Mouse (Mus musculus) spleen, postnatal 14 days (tissue): ENCODE results near the gene Iqcf4.
"Not testable (repeated sequence)": the region's sequence is repeated elsewhere in the genome, so short reads cannot be mapped to it uniquely, and the experiment has no call there.

ENCODE experiments used
- DNase-seq, 2 experiments: peaks; one replicate each; pipeline ENCODE4 v3.0.0; 2021 to 2022; ENCODE audit warnings: low spot score in 2 of 2

Gene Iqcf4

DNA sequence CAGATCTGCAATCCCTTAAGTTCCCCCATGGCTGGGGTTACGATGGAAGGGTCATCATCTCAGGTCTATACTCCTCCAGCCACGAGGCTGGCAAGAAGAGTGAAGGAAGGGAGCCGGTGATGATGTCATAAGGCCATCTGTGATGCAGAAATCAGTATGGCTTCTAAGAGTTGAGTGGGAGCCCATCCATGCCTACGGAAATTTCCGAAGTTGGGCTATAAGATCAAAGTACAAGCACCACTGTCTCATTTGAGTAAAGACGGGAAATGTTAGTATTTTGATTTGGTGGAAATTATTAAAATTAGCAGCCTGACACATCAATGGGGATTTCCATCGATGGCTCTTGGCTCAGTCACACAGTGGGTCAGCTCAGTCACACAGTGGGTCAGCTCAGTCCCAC, at the start of gene Iqcf4:
TSS of gene Iqcf4 (minus strand) at position 101 of the 400 bp plus-strand sequence.
- no peak for DNase-seq

DNA sequence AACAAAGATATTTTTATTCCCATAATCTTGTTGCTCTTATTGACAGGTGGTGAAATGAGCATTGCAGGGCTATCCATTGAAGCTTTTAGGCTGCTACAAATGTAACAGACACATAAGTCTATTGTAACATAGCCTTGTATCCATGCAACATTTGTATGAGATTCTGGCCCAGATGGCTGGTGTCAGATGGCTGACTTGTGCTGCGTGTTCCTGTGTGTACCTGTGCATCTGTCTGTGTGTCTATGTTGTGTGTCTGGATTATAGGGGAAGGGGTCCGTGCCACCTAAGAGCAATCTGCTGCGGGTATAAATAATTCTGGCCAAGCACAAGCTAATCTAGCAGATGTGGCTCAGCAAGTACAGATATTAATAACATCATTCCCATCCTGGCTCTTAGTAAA, 46.7 kb upstream of the Iqcf4 start:
- no peak for DNase-seq

DNA sequence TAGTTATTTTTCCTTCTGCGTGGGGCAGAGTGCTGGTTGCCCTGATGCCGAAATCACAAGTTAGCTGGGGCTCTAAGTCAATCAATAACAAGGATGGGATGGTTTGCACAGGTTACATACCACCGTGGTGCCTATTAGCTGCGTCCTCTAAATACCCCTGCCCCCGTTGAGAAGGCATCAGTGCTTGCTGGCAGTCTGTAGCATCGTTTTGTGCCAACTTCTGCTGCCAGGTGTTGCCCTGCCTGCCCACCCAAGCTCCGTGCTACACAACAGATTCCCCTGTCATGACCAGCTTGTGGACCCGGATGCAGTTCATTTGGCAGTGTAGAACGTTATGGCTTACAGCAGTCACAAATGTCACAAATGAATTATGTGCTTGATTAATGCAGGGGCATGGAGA, 45.5 kb upstream of the Iqcf4 start:
- no peak for DNase-seq

DNA sequence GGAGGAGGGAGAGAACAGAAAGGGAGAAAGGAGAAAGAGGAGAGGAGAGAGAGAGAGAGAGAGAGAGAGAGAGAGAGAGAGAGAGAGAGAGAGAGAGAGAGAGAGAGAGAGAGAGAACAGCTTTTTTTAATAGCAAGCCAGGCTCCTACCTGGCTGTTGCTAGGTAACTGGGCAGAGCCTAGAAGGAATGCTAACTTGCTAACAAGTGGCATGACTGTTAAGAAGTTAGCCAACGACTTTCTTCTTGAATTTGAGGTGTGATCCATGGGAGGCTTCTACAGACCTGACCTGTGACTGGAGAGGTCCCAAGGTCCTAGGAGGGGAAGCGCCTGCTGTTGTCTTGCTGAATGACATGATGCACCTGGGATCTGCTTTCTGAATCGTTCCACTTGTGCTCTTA, 43.8 kb upstream of the Iqcf4 start:
- DNase-seq: no peak

DNA sequence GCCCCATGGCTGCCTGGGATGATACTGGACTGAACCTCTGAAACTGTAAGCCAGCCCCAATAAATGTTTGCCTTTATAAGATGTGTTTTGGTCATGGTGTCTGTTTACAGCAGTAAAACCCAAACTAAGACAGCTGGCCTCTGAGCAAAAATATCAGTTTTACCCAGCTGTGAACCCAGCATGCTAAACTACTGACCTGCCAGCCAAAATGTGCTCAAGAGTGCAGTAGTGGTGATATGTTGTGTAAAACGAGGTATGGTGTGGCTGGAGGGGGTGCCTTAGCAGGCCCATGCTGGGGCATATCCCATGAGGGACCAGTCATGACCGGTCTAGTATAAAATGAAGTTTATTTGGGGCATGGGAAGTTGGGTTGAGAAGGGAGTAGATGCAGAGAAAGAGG, 43.2 kb upstream of the Iqcf4 start:
- no peak for DNase-seq

DNA sequence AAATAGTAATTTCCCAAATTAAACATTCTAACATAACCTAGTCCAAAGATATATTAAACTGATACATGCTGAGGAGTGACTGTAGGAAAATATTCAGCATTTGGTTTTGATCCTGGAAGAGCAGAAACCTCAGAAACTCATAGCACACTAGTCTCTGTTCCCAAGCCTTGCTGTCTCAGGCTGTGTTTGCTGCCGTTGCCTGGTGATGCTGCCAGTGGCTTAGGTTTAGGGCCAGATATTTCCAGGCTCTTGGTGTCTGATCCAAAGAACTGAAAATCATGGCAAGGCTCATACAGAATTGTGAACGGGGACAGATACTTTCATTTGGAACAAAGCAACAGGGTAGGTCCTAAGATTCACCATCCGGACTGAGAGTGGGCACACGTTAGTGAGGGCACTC, 39.9 kb upstream of the Iqcf4 start:
- DNase-seq: no peak

DNA sequence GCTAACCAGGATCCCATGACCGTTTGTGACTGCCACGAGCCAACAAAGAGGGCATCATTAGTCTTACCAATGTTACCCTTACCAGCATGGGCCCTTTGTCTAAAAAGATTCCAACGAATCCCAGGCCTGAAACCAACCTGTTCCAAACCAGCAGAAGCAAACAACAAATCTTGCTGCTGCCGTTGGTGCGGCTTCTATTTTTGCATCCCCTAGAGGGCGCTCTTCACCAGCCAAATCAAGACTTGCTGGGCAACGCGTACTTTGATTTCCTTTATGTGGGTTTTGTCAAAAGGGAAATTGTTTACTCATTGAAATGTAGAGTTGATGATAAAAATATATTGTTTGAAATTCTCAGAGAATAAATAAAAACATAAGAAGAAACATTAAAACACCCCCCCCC, 29.8 kb upstream of the Iqcf4 start:
- DNase-seq: peak in 1 of 2 experiments; percentile 23

DNA sequence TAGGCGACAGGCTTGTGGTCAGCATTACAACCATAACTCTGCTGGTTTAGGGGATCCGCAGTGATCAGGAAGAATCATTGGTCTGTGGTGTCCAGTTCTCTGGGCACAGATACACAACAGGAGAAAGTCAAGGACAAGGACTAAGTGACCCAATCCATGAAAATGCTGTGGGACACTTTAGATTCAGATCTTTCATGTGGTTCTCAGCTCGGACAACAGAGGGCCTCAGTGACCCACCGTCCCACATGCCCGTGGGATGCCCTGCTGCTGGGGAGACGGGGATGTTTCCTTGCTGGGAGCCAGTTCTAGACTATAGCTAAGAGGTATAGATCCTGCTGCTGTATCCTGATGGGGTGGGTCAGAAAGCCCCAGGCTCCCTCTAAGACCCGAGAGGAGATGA, 27.7 kb upstream of the Iqcf4 start:
- DNase-seq: no peak

DNA sequence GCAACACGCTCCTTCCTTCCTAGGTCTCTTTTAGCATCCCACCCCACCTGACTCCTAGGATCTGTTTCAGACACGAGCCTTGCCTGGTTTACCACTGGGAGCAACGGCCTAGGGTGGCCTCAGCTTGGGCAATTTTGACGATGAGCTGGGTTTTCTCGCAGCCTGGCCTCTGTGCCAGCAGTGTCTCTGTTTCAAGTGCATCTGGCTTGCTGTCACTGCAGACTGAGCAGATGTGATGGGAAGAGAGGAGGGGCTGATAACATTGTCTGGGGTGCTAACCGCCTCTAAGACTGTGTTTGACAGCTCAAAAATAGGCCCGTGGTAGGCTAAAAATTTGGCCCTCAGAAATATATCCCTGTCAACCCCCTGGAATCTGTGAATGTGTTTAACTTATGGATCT, 25.0 kb upstream of the Iqcf4 start:
- DNase-seq: no peak

DNA sequence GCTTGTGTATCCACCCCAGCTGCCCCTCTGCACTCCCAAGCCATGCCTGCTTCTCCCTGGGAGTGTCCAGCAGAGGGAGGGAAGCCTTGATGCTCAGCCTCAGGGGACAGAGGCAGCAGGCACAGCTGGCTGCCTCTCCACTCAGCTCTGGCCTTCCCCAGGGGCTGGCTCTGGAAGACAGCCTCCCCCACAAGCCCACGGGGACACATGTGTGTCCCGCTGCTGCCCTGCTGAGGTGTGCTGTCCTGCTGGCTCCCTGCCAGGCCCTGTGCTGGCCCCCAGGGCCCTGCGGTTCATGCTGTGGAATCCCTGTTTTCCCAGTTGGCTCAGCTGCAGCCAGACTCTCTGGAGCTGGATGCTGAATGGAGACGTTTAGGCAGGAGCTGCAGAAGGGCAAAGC, 24.6 kb upstream of the Iqcf4 start:
- not testable (repeated sequence) for DNase-seq

DNA sequence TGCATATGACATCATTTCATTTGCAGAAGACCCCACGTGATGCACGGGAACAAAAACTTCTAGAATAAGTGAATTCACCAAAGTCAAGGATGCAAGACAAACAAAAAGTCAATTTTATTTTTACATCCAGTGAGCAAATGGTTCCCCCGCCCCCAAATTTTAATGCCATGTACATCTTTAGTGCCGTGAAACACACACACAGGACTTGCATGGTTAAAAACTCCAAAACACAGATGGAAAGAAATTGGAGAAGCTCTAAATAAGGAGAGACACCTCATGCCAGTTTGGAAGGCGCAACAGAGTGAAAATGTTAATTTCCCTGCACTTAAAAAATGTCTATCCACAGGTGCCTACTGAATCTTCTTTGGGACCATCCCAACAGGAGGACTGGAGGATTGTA, 21.4 kb upstream of the Iqcf4 start:
- no peak for DNase-seq

DNA sequence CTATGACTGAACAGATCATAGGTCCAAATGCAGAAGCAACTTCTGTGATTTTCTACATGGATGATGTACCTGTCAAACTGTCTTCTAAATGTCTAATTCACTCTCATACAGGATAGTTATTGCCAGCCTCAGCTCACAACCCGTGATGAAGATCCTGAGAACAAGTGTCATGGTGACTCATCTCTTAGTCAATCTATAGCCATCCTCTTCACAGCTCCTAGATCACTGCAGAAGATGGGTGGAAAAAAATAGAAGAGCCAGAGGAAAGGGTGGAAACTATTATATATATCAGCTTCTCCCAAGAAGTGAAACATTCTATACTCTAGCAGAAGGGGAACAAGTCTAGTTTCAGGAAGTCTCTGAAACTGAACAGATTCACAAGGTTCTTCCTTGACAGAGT, 11.8 kb upstream of the Iqcf4 start:
- DNase-seq: no peak

DNA sequence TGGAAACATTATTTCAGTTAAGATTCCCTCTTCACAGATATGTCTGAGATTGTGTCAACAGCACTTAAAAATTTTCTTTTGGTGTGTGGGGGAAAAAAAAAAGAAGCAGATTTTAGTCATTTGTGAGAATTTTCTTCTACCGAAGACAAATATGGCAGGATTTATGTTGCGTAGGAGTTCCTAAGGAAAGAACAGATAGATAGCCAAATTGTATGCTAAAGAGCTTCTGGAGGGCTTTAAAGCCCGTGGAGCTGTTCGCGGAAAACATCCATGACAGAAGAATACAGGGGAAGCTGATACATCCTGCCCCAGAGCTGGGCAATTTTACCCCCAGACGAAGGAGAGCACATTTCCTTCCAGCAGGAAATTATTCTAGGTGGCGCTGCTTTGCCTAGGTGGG, 9.2 kb upstream of the Iqcf4 start:
- no peak for DNase-seq

DNA sequence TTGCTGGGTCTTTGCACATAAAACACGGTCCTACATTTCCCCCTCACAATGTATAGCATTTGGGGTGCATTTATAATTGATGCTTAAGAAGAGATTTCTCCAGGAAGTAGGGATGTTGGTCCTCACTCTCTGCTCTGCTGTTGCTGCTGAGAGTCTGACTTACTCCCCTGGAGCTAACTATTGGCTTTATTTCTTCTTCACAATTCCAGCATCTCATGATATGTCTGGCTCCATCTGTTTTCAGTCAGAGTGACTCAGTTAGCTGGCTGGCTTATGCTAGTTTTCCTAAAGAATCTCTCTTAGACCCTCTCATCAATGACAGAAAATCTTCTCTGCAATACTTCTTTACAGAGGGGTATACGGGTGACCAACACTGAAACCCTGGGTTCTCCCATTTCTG, 5.3 kb upstream of the Iqcf4 start:
- no peak for DNase-seq

DNA sequence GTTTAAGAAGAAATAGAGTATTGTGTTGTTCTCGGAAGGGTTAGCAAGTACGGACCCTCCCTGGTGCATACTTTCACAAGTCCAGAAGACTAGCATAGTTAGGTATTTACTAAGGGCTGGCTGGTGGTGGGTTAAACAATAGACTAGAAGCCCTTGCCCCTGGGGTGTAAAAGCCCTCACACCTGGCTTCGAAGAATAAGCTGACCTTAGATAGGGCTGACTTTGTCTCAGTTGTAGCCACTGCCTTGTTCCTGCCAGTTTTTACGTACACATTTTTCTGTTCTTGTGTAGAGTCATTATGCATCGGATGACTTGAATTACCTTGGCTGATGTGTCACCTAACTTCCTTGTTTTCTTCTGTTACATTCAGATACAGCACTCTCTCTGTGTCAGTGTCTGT, 2.6 kb upstream of the Iqcf4 start:
- no peak for DNase-seq

DNA sequence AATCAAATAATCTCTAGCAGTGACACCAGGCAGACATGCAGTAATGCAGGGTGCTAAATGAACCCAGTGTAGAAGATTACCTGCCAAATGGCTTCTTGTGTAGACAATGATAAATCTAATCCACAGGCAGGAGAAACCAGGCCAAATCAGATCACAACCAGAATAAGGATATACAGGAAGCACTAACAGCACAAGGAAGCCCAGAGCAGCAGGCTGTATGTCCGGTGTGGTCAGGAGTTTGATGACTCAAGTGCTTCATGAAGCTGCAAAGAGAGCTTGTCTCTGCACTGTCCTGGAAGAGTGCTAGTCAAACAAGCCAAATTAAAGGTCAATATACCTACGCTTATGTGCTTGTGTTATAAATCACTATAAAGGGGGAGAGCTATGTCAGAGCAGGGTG, 1.4 kb upstream of the Iqcf4 start:
- DNase-seq: no peak

DNA sequence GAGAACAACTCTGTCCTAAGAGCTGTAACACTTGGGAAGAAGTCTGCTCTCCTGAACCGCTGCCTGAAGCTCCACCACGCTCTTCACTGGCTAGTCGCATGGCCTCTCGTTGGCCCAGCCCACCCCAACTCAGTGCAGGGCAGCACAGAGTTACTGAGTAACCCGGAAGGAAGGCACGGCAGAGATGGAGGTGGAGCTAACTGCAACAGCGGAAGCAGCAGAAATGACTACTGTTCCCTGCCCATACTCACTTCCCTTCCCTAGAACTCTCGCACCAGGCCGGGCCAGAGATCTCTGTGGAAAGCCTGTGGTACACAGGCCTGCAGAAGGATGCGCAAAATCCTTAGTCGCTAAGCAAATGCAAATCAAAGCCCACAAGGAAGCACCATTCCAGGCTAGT, 4.4 kb downstream of the Iqcf4 start:
- DNase-seq: peak in 1 of 2 experiments; percentile 1

DNA sequence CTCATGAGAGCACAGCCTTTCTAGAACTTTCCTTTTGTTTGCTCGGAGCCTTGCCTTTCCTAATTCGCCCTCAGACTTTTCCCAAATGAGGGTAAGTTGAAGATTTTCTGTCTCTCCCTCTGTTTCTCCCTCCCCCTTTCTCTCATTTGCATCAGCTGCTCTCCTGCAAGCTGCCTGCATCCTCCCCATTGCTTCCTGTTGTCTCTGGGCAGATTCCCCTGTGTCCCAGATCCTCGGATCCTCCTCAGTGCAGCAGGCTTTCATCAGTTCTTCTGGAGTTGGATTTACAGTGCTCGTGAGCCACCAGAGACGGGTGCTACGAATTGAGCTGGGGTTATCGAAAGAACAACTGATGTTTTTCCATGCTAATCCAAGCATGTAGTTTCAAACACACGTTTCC, 6.8 kb downstream of the Iqcf4 start:
- no peak for DNase-seq

DNA sequence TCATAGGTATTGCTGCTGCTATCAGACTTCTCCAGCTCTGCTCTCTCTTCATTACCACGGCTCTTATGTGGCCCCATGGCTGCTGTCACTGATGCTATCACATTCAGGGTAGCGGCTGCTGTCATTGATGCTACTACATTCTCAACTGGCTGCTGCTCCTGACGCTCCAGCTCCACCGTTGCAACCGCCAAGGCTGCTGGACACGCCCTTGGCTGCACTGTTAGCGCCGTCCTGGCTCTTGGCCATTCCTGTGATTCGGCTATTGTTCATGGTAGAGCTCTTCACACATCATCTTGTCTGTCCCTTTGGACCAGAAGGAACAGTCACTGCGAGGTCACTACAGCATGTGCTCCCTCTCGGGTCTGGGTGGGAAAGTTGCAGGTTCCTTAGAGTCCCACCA, 8.5 kb downstream of the Iqcf4 start:
- no peak for DNase-seq

DNA sequence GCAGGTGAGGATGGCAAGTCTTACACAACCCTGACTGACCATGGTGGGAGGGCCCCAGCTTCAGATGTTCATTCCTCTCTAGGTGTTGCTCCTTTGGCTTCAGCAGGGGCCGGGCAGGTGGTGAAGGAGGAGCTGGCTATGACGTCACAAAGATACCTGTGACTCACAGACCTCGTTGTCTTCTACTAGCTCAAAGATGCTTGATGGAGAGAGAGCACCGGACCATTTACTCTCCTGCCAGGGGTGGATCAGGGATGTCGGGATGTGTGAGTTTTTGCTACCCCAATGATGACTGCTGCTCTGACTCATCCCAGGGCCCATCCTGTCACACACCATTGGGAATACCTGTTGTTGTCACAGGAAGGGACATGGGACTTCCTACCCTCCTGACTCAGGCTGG, 9.3 kb downstream of the Iqcf4 start, which contains the start of gene Iqcf3:
TSS of gene Iqcf3 (minus strand) at position 101 of the 400 bp plus-strand sequence.
- no peak for DNase-seq

DNA sequence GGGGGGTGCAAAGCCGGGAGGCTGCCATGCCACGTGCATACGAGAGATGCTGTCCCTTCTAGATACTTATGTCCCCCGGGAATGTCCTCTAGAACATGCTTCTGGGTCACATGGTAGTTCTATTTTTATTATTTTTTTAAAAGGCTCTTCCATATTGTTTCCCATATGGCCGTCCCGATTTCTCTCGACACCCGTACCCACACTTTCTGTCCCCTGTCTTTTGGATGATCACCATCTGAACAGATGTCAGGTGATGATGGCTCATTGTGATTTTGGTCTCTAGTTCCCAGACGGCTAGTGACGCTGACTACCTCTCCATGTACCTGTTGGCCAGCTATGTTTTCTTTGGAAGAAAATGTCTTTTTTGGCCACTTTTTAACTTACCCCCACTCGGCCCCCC, 35.8 kb downstream of the Iqcf4 start:
- no peak for DNase-seq

DNA sequence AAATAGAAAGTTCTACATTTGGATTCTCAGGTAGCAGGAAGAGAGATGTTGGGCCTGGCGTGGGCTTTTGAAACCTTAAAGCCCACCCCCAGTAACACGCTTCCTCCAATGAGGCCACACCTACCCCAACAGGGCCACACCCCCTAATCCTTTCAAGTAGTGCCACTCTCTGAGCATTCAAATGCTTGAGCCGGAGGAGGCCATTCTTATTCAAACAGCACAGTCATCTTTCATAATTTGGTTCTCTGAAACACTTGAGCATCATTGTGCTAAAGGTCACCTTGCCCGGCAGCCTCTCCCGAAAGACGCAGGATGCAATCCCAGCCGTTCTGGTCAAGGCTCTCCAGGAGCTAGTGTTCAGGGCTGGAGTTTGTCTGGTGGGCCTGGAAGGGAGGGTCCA, 36.5 kb downstream of the Iqcf4 start:
- DNase-seq: no peak

DNA sequence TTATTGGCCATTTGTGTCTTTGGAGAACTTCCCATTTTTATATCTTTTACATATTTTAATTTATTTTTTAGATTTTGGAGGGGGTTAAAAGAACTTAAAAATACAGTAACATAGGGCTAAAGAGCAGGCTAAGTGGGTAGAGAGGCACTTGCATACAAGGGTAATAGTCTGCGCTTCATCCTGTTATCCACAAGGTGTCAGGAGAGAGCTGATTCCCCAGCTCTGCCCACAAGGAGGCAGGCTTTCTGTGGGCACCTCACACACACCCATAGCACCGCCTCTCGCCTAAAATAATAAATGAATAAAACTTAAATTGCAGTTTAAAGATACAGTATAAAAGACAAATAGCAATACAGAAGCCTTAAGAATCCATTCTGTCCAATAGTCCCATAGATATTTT, 39.0 kb downstream of the Iqcf4 start:
- no peak for DNase-seq

DNA sequence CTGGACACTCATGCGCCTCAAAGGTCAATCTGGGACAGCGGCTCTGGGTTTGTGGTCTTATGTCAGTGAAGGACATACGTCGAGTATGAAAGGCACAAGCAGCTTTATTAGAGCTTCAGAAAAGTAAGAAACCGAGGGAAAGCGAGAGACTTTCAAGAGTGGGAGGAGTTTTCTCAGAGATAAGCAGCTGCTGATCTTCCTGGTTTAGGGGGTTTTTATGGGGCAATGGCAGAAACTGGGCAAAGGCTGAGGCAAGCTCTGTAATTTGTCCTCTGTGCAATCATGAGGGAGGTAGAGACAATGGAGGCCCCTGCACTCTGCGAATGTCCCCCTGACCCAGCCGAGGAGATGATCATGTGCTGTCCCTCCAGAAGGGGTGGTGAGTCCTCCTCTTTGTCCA, 50.9 kb downstream of the Iqcf4 start:
- no peak for DNase-seq

DNA sequence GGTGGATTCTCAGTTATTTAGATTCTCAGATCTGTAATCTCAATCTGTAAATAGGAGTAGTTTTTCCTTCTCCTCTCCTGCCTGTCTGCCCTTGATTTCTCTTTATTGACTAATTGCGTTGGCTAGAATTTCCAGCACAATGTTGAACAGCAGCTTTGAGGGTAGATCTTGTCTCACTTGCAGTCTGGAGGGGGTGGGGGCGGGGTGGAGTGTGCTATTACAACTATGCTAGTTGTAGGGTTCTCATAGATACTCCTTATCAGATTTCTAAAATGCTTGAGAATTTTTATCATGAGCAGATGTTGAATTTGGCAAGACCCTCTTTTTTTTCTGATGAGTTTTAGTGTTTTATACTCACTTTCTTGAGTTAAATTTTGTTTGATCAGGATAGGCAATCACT, 51.4 kb downstream of the Iqcf4 start:
- DNase-seq: no peak
